Mouse (Mus musculus) ES-Bruce4 (cell line): Measurements from ENCODE around the gene Tssk6.
"Not testable (repeated sequence)": the region's sequence is repeated elsewhere in the genome, so short reads cannot be mapped to it uniquely, and the experiment has no call there.

Experiments
- CTCF ChIP-seq: IDR thresholded peaks from one replicate; pipeline ENCODE4 v1.8.1; 2011; ENCODE audit warnings: low read depth, low read length
- POLR2A ChIP-seq: IDR thresholded peaks from one replicate; pipeline ENCODE4 v1.8.1; 2011; ENCODE audit warnings: low read length; ENCODE audit not compliant: insufficient read depth

DNA sequence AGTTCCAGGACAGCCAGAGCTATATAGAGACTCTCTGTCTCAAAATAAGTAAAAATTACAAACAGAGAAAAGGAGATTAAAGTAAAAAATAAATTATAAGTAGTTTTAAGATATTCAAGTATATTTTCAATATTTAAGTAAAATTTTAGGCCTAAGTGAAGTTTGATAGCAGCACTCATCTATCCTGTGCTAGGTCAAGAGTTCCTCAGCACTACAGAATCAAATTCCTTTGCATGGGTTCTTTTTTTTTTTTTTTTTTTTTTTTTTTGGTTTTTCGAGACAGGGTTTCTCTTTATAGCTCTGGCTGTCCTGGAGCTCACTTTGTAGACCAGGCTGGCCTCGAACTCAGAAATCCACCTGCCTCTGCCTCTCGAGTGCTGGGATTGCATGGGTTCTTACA is 40.5 kb downstream of the Tssk6 start:
- not testable (repeated sequence) for TF ChIP-seq CTCF, POLR2A
